Mouse (Mus musculus) liver, adult 2 months (tissue): ENCODE measurements around the gene Brd3os.

Experiments used
- CTCF ChIP-seq: fragments of 200-500 bp; IDR thresholded peaks from 2 replicates; pipeline ENCODE4 v1.5.1; 2011; ENCODE audit warnings: low read depth, low read length, control low read depth
- POLR2A ChIP-seq: fragments of 200-500 bp; IDR thresholded peaks from 2 replicates; pipeline ENCODE4 v1.6.1; 2011; ENCODE audit warnings: low read length, control low read depth; ENCODE audit not compliant: insufficient read depth; ENCODE audit errors: extremely low read depth

- TF ChIP-seq POLR2A (no peak), CTCF (no peak)
Measured at GRCm38 (mm10) chr2:27462901-27463300, 20.8 kb downstream of the Brd3os start.
